Mouse (Mus musculus): ENCODE results near the gene Alox12b.

DNA sequence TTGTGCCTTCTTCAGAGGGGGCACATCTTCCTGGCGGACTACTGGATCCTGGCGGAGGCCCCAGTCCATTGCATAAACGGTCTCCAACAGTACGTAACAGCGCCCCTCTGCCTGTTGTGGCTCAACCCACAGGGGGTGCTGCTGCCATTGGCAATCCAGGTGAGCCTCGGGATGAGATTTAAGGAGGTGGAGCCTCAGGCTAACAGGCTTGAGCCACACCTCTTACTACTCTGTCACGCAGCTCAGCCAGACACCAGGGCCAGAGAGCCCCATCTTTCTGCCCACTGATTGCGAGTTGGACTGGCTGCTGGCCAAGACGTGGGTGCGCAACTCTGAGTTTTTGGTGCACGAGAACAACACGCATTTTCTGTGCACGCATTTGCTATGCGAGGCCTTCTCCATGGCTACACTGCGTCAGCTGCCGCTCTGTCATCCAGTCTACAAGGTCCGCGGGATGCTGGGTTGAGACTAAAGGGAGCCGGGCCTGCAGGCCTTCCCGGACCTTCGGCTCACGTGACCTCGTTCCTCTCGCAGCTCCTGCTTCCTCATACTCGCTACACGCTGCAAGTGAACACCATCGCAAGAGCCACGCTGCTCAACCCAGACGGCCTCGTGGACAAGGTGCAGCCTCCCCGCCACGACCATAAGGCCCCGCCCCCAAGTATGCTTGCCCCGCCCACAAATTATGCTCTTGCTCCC, 22.7 kb upstream of the Alox12b start:
- TF ChIP-seq POLR2A (IDR thresholded peaks at IDR 0.05; ENCODE audit: borderline replicate concordance, insufficient read depth, low read length): 0 out of 2 replicates have a peak, but pooled peaks have one; percentile 18
- TF ChIP-seq CTCF (IDR thresholded peaks at IDR 0.05; ENCODE audit: borderline replicate concordance, insufficient read depth, low read depth, low read length): peak; percentile 49

All from cerebellum, adult 2 months (tissue).